Mouse (Mus musculus): ENCODE measurements around the gene Zfp652. TPM values are rescaled to one million over a fixed set of nuclear protein-coding genes. Genes with fewer than 3 reads are reported as not detected.

Gene Zfp652
- polyA plus RNA-seq, 1 experiment from 2014 or later = 16.8 TPM

DNA sequence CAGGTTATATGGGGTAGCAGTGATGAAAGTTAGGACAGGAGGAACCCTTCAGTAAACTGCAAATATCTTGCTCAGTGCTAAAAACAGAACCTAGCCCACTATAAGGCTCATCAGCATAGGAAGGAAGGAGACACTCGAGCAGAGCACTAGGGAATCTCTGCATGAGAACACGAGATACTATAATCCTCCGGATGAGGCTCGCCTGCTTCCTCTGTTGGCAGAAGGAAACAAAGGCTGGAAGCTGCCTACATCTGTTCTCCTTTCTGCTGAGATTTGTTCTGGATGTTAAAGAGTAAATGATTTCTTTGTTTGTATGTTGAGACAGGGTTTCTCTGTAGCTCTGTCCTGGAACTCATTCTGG, 7.5 kb upstream of the Zfp652 start:
- Histone ChIP-seq H3K4me3 (ENCODE audit: low read length) (no peak overlapping the region), H3K9ac (ENCODE audit: low read depth, low read length) (no peak overlapping the region), H3K27ac (ENCODE audit: low read length) (no peak overlapping the region; the same call in 1 of the 2 replicates), H3K4me2 (ENCODE audit: low read depth, low read length) (no peak overlapping the region), H3K27me3 (replicated peaks; ENCODE audit: control insufficient read depth, insufficient read depth, low read length) (no peaks in the 10 kb centered on the region), H3K4me1 (ENCODE audit: control insufficient read depth, insufficient read depth, low read length) (no peaks in the 10 kb centered on the region), H3K36me3 (ENCODE audit: control insufficient read depth, insufficient read depth, low read length) (no peaks in the 10 kb centered on the region), H3K9me3 (ENCODE audit: control insufficient read depth, low read length) (no peaks in the 10 kb centered on the region)
- no peak for ATAC-seq
- 70% methylated on average over 4 of the region's 4 CpGs for WGBS

DNA sequence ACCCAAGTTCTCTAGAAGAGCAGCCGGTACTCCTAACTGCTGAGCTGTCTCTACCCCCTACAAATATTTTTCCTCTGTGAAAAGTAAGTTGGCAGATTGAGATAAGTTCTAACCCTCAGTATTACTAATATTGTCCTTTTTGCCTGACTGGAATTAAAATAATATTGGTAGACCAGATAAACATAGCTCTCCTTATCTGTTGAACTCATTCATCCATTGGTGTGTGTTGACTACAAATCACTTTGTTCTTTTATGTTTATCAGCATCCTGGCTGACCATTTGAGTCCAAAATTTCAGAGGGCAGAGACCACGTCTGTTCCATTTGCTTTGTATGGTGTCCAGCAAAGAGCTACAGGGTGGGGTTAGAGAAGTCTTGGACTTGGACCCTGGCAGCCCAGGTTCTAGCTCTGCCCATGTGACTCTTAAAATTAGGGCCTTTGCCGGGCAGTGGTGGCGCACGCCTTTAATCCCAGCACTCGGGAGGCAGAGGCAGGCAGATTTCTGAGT, 2.9 kb upstream of the Zfp652 start:
- no peaks in the 10 kb centered on the region for H3K9me3 ChIP-seq (ENCODE audit: control insufficient read depth, low read length)
- no peak overlapping the region for H3K9ac ChIP-seq (ENCODE audit: low read depth, low read length)
- H3K36me3 ChIP-seq (ENCODE audit: control insufficient read depth, insufficient read depth, low read length) = no peaks in the 10 kb centered on the region
- no peak overlapping the region for H3K27ac ChIP-seq (ENCODE audit: low read length)
- no peak overlapping the region for H3K4me3 ChIP-seq (ENCODE audit: low read length)
- 89% methylated on average over 6 of the region's 6 CpGs for WGBS
- peaks cover 13% of the 10 kb centered on the region for H3K4me1 ChIP-seq (ENCODE audit: control insufficient read depth, insufficient read depth, low read length)
- no peaks in the 10 kb centered on the region for H3K27me3 ChIP-seq (replicated peaks; ENCODE audit: control insufficient read depth, insufficient read depth, low read length)
- no peak for ATAC-seq
- H3K4me2 ChIP-seq (ENCODE audit: low read depth, low read length) = no peak overlapping the region

DNA sequence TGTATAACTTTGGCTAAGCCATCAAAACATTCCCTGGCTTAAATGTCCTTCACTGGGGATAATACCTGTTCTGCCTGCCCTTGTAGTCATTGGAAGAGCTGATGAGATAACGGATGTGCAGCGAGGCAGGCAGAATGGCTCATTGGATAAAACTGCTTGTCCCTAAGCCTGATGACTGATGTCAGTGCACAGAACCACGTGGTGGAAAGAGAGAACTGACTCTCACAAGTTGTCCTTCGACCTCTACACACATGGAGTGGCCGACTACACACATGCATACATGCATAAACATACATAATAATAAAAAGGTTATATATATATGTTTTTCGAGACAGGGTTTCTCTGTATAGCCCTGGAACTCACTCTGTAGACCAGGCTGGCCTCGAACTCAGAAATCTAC, 2.0 kb upstream of the Zfp652 start:
- Histone ChIP-seq H3K27ac (ENCODE audit: low read length) (no peak overlapping the region), H3K4me1 (ENCODE audit: control insufficient read depth, insufficient read depth, low read length) (peaks cover 19% of the 10 kb centered on the region), H3K27me3 (replicated peaks; ENCODE audit: control insufficient read depth, insufficient read depth, low read length) (no peaks in the 10 kb centered on the region), H3K9ac (ENCODE audit: low read depth, low read length) (no peak overlapping the region), H3K4me2 (ENCODE audit: low read depth, low read length) (no peak overlapping the region), H3K36me3 (ENCODE audit: control insufficient read depth, insufficient read depth, low read length) (no peaks in the 10 kb centered on the region), H3K4me3 (ENCODE audit: low read length) (no peak overlapping the region), H3K9me3 (ENCODE audit: control insufficient read depth, low read length) (no peaks in the 10 kb centered on the region)
- WGBS = 83% methylated on average over 7 of the region's 7 CpGs
- no peak for ATAC-seq

DNA sequence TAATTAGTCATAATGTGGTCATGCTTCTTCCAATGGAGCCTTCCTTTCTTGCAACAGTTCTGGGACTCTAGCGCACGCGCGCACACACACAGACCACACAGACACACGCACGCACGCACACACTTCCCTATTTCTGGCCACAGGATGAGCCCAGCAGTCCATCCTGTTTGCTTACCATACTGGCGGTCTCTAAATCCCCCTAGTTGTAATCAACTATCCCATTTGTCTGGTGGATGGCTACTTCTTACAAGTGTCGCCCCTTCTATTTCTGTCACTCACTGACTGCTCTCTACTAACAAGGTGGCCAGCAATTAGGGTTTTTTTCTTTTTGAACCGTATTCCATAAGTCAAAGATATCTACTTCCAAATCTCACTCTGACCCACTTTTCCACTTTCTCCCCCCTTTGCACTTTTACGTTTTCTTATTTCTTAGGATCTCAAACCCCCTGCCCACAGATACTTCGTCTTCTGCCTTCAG, 349 bp upstream of the Zfp652 start:
- Histone ChIP-seq H3K27me3 (replicated peaks; ENCODE audit: control insufficient read depth, insufficient read depth, low read length) (no peaks in the 10 kb centered on the region), H3K4me2 (ENCODE audit: low read depth, low read length) (peak overlapping the region; percentile 94), H3K36me3 (ENCODE audit: control insufficient read depth, insufficient read depth, low read length) (no peaks in the 10 kb centered on the region), H3K27ac (ENCODE audit: low read length) (peak overlapping the region; percentile 98), H3K9ac (ENCODE audit: low read depth, low read length) (peak overlapping the region; percentile 96; the same call in 1 of the 2 replicates), H3K9me3 (ENCODE audit: control insufficient read depth, low read length) (no peaks in the 10 kb centered on the region), H3K4me1 (ENCODE audit: control insufficient read depth, insufficient read depth, low read length) (peaks cover 27% of the 10 kb centered on the region), H3K4me3 (ENCODE audit: low read length) (peak overlapping the region; percentile 96)
- ATAC-seq = peak; percentile 54
- WGBS = 17% methylated on average over 12 of the region's 12 CpGs

DNA sequence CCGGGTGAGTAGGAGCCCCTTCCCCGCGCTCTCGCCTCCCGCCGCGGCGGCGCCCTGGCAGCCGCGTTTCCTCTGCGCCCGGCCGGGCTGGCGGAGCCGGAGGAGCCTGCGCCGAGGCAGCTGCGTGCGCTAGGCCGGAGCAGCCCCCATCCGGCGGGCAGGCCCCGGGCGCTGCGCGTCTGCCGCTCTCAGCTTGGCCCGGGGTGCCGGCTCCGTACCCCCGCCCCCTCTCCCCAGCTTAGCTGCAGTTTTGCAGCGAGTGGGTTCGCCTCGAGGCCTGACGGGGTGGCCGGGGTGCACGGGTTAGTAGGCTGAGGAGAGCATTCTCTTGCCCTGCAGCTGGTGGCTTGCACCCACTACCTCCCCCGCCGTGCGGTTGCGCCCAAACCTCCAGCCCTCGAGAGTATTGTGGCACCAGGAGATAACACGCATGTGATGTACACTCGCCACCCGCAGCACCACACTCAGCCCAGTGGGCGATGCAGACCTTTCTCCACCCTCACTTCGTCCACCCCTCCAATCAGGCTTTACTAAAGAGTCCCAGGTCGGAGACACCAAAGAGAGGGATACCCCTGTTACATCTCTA, 845 bp downstream of the Zfp652 start:
- peak; percentile 62 for ATAC-seq
- under 1% methylated on average over 44 of the region's 49 CpGs for WGBS
- H3K27me3 ChIP-seq (replicated peaks; ENCODE audit: control insufficient read depth, insufficient read depth, low read length) = no peaks in the 10 kb centered on the region
- peak overlapping the region; percentile 96 for H3K4me3 ChIP-seq (ENCODE audit: low read length)
- H3K4me2 ChIP-seq (ENCODE audit: low read depth, low read length) = peak overlapping the region; percentile 94
- no peaks in the 10 kb centered on the region for H3K36me3 ChIP-seq (ENCODE audit: control insufficient read depth, insufficient read depth, low read length)
- H3K9ac ChIP-seq (ENCODE audit: low read depth, low read length) = peak overlapping the region; percentile 96
- H3K4me1 ChIP-seq (ENCODE audit: control insufficient read depth, insufficient read depth, low read length) = peaks cover 27% of the 10 kb centered on the region
- peak overlapping the region; percentile 98 for H3K27ac ChIP-seq (ENCODE audit: low read length)
- H3K9me3 ChIP-seq (ENCODE audit: control insufficient read depth, low read length) = no peaks in the 10 kb centered on the region

DNA sequence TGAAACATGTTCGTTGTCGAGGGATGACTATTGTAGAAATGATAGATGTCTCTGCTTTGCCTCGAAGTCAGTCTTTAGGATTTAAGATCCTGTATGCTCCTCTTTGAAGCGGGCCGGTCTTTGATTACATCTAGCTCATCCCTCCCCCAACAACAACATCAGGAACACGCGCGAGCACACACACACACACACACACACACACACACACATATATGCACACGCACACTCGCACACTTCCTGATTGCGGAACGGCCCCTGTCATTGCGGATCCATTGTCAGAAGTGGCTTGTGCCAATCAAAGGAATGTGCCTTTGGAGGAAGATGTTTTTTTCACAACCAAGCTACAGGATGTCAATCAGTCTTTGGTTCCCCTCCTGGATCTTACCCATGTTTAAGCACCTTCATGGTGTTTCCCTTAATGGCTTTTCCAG, 1.4 kb downstream of the Zfp652 start:
- H3K27me3 ChIP-seq (replicated peaks; ENCODE audit: control insufficient read depth, insufficient read depth, low read length) = no peaks in the 10 kb centered on the region
- no peaks in the 10 kb centered on the region for H3K9me3 ChIP-seq (ENCODE audit: control insufficient read depth, low read length)
- peak overlapping the region; percentile 98 for H3K27ac ChIP-seq (ENCODE audit: low read length)
- ATAC-seq = no peak
- H3K4me1 ChIP-seq (ENCODE audit: control insufficient read depth, insufficient read depth, low read length) = peaks cover 27% of the 10 kb centered on the region
- peak overlapping the region; percentile 96 for H3K9ac ChIP-seq (ENCODE audit: low read depth, low read length)
- no peaks in the 10 kb centered on the region for H3K36me3 ChIP-seq (ENCODE audit: control insufficient read depth, insufficient read depth, low read length)
- 0% methylated on average over 13 of the region's 13 CpGs for WGBS
- peak overlapping the region; percentile 96 for H3K4me3 ChIP-seq (ENCODE audit: low read length)
- peak overlapping the region; percentile 94 for H3K4me2 ChIP-seq (ENCODE audit: low read depth, low read length)

DNA sequence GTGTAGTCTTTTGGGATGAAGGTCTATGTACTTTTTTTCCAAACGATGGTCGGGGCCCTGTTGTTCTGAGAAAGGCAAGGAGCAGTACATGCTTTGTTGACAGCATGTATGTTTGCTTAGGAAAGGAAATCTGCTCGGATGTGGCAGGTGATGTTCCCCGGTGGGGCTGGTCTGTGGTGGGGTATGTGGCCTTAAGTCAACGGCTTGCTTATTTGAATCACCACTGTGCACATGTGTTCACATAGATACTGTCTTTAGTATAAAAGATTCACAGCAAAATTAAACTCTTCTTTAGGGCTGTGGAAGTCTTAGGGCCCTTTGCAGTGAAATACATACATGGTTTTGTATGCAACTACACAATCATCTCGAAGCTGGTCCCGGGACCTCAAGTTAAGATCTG, 1.9 kb downstream of the Zfp652 start:
- H3K9ac ChIP-seq (ENCODE audit: low read depth, low read length) = peak overlapping the region; percentile 96
- H3K4me1 ChIP-seq (ENCODE audit: control insufficient read depth, insufficient read depth, low read length) = peaks cover 27% of the 10 kb centered on the region
- H3K4me3 ChIP-seq (ENCODE audit: low read length) = peak overlapping the region; percentile 96
- no peaks in the 10 kb centered on the region for H3K27me3 ChIP-seq (replicated peaks; ENCODE audit: control insufficient read depth, insufficient read depth, low read length)
- no peak overlapping the region for H3K27ac ChIP-seq (ENCODE audit: low read length)
- WGBS = 27% methylated on average over 7 of the region's 7 CpGs
- ATAC-seq = no peak
- no peaks in the 10 kb centered on the region for H3K9me3 ChIP-seq (ENCODE audit: control insufficient read depth, low read length)
- peak overlapping the region; percentile 94 for H3K4me2 ChIP-seq (ENCODE audit: low read depth, low read length)
- H3K36me3 ChIP-seq (ENCODE audit: control insufficient read depth, insufficient read depth, low read length) = no peaks in the 10 kb centered on the region

DNA sequence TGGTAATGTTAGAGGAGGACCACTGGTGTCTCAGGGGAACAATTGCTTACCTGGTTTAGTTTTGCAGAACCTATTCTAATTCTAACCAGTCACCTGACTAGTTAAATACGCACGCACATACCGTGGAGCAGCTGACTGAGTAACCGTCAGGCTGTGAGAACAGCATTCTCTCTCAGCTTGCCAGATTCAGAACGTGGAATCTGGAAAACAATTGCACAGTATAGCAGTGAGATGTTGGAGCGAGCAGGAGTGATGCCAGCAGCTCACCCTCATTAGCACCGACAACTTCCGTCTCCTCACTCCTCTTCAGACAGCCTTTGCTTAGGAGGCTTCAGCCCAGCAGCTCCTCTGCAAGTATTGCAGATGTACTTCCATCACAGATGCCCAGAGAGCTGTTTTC, 3.7 kb downstream of the Zfp652 start:
- 68% methylated on average over 8 of the region's 8 CpGs for WGBS
- Histone ChIP-seq H3K4me2 (ENCODE audit: low read depth, low read length) (no peak overlapping the region), H3K27ac (ENCODE audit: low read length) (no peak overlapping the region), H3K27me3 (replicated peaks; ENCODE audit: control insufficient read depth, insufficient read depth, low read length) (no peaks in the 10 kb centered on the region), H3K9me3 (ENCODE audit: control insufficient read depth, low read length) (no peaks in the 10 kb centered on the region), H3K4me3 (ENCODE audit: low read length) (no peak overlapping the region), H3K4me1 (ENCODE audit: control insufficient read depth, insufficient read depth, low read length) (peaks cover 27% of the 10 kb centered on the region), H3K36me3 (ENCODE audit: control insufficient read depth, insufficient read depth, low read length) (no peaks in the 10 kb centered on the region), H3K9ac (ENCODE audit: low read depth, low read length) (no peak overlapping the region)
- no peak for ATAC-seq

DNA sequence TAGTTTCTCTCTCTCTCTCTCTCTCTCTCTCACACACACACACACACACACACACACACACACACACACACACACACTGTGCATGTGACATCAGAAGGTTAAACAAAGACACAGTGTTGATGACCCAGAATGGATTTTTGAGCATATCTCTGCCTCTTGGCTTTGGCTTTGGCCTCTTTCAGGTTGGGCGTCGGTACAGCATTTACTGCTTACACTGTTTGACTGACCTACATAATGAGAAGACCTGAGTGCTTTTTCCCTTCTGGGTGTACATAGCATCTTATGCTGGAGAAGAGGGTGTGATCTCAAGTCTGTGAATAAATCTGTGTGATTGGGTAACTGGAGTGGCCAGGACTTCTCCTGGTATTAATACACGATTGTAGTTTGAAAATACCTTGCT, 6.9 kb downstream of the Zfp652 start:
- H3K4me2 ChIP-seq (ENCODE audit: low read depth, low read length) = no peak overlapping the region
- whole genome bisulfite sequencing = 77% methylated on average over 3 of the region's 3 CpGs
- no peaks in the 10 kb centered on the region for H3K36me3 ChIP-seq (ENCODE audit: control insufficient read depth, insufficient read depth, low read length)
- H3K4me3 ChIP-seq (ENCODE audit: low read length) = no peak overlapping the region
- H3K4me1 ChIP-seq (ENCODE audit: control insufficient read depth, insufficient read depth, low read length) = peaks cover 16% of the 10 kb centered on the region
- H3K9me3 ChIP-seq (ENCODE audit: control insufficient read depth, low read length) = no peaks in the 10 kb centered on the region
- no peak overlapping the region for H3K9ac ChIP-seq (ENCODE audit: low read depth, low read length)
- no peaks in the 10 kb centered on the region for H3K27me3 ChIP-seq (replicated peaks; ENCODE audit: control insufficient read depth, insufficient read depth, low read length)
- no peak for ATAC-seq
- H3K27ac ChIP-seq (ENCODE audit: low read length) = no peak overlapping the region

DNA sequence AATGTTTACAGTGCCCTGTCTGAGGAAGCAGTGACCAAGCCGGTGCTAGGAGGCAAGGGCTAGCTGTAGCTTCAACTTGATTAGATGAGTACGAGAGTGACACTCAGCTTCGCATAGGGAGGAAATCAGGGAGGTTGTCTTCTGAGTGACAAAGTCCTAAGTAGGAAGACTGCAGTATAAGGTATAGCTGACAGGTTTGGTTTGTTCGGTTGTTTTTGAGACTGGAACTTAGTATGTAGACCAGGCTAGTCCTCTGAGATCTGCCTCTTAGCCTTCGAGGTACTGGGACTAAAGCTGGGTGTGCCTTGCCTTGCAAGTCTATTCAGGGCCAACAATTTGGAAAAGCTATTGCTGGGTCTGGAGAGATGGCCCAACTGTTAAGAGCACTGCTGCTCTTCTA, 10.8 kb downstream of the Zfp652 start, which contains the start of gene B130006D01Rik:
Gene B130006D01Rik (plus strand): TSS at position 301 of the 400 bp plus-strand sequence.
- Histone ChIP-seq H3K4me3 (ENCODE audit: low read length) (no peak within 1 kb of the TSS), H3K36me3 (ENCODE audit: control insufficient read depth, insufficient read depth, low read length) (no peaks in the 10 kb centered on the region), H3K4me2 (ENCODE audit: low read depth, low read length) (no peak within 1 kb of the TSS), H3K27me3 (replicated peaks; ENCODE audit: control insufficient read depth, insufficient read depth, low read length) (no peaks in the 10 kb centered on the region), H3K4me1 (ENCODE audit: control insufficient read depth, insufficient read depth, low read length) (peaks cover 3% of the 10 kb centered on the region; the same call in 1 of the 2 replicates), H3K27ac (ENCODE audit: low read length) (no peak within 1 kb of the TSS), H3K9me3 (ENCODE audit: control insufficient read depth, low read length) (no peaks in the 10 kb centered on the region), H3K9ac (ENCODE audit: low read depth, low read length) (no peak within 1 kb of the TSS)
- ATAC-seq = no peak
- 88% methylated on average over 5 of the region's 5 CpGs for whole genome bisulfite sequencing
